Mouse (Mus musculus) limb, embryonic 13.5 days (tissue): Measurements from ENCODE around the gene Yars. TPM values are rescaled to one million over a fixed set of nuclear protein-coding genes. Genes with fewer than 3 reads are reported as not detected.

Experiments
- ATAC-seq: fragments of 200-750 bp; cut with Nextera tagmentation; 2 replicates; pipeline ENCODE4 v1.8.0; 2017; ENCODE audit warnings: low read depth, moderate number of reproducible peaks, moderate TSS enrichment; ENCODE audit not compliant: low FRiP score
- H3K27ac ChIP-seq: fragments of 300-500 bp; sonication (generic); 2 replicates; pipeline ENCODE4 v1.5.1; 2015; ENCODE audit warnings: inconsistent platforms, mild to moderate bottlenecking, moderate library complexity
- H3K27me3 ChIP-seq: fragments of 300-500 bp; sonication (generic); 2 replicates; pipeline ENCODE4 v1.6.1; 2015; ENCODE audit warnings: mild to moderate bottlenecking, inconsistent platforms
- H3K36me3 ChIP-seq: fragments of 300-500 bp; sonication (generic); 2 replicates; pipeline ENCODE4 v1.6.1; 2015; ENCODE audit warnings: inconsistent platforms, mild to moderate bottlenecking, moderate library complexity
- H3K4me1 ChIP-seq: fragments of 300-500 bp; sonication (generic); 2 replicates; pipeline ENCODE4 v1.6.1; 2015; ENCODE audit warnings: inconsistent platforms
- H3K4me2 ChIP-seq: fragments of 300-500 bp; sonication (generic); replicated peaks from 2 replicates; pipeline ENCODE4 v1.6.1; 2015; ENCODE audit warnings: inconsistent platforms, mild to moderate bottlenecking, moderate library complexity
- H3K4me3 ChIP-seq: fragments of 300-500 bp; sonication (generic); 2 replicates; pipeline ENCODE4 v1.5.1; 2015; ENCODE audit warnings: moderate library complexity, mild to moderate bottlenecking, inconsistent platforms
- H3K9ac ChIP-seq: fragments of 300-500 bp; sonication (generic); 2 replicates; pipeline ENCODE4 v1.6.1; 2015; ENCODE audit warnings: mild to moderate bottlenecking, inconsistent platforms
- H3K9me3 ChIP-seq: fragments of 300-500 bp; sonication (generic); 2 replicates; pipeline ENCODE4 v1.6.1; 2016; ENCODE audit warnings: inconsistent platforms
- WGBS: fragments of 180-500 bp; shearing (Covaris S2); methylation state at CpG from one replicate; pipeline ENCODE4 v1.1.7; 2015; 5-methylcytosine and 5-hydroxymethylcytosine counted together
- polyA plus RNA-seq: library from polyadenylated mRNA; unstranded; fragments of >200 nt; fragmentation: Nextera tagmentation; extraction: Ambion mirVana; gene quantifications from 2 replicates; pipeline ENCODE4 v1.2.1, GENCODE M21; 2015

Yars gene
- polyA plus RNA-seq, 1 experiment from 2014 or later: 80.4 TPM

DNA sequence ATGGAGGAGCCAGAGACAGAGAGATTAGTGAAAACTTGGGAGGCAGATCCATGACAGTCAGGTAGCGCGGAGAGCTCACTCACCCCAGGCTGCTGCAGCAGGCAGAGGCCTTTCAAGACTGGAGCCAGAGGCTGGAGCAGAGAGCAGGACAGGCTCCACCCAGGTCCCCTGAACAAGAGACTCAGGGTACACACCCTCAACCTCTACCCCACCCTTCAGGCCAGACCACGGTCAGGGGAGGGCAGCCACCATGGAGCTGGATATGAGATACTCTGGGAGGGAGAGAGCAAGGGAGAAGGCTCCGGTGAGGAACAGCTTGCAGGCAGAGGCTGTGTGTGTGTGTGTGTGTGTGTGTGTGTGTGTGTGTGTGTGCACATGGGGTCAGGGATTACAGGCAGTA is 76.6 kb downstream of the Yars start:
- Histone ChIP-seq H3K27ac (no peak overlapping the region), H3K4me2 (no peak overlapping the region), H3K4me3 (no peak overlapping the region), H3K27me3 (no peaks in the 10 kb centered on the region), H3K36me3 (no peaks in the 10 kb centered on the region), H3K9ac (no peak overlapping the region), H3K9me3 (no peaks in the 10 kb centered on the region), H3K4me1 (peaks cover 12% of the 10 kb centered on the region)
- no peak for ATAC-seq
- WGBS: 93% methylated on average over 4 of the region's 4 CpGs

DNA sequence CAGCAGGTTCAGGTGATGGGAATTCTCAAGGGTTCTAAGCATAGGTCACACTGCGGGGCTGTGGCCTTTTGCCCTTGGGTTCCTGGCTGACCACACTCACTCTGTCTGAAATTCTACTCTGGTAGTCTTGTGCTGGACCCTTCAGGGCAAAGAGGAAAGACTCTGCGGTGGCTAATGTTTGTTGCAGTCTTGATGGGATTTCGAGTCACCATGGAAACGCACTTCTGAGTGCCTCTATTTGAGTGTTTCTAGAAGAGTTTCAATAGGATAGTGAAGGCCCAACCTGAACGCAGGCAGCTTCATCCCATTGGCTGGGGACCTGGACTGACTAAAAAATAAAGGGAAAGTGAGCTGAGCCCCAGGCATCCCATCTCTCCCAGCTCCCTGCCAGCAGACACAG is 77.3 kb downstream of the Yars start:
- no peak overlapping the region for H3K9ac ChIP-seq
- H3K27me3 ChIP-seq: no peaks in the 10 kb centered on the region
- H3K36me3 ChIP-seq: no peaks in the 10 kb centered on the region
- WGBS: 88% methylated on average over 5 of the region's 5 CpGs
- H3K4me3 ChIP-seq: no peak overlapping the region
- peaks cover 12% of the 10 kb centered on the region for H3K4me1 ChIP-seq
- ATAC-seq: no peak
- no peaks in the 10 kb centered on the region for H3K9me3 ChIP-seq
- no peak overlapping the region for H3K4me2 ChIP-seq
- no peak overlapping the region for H3K27ac ChIP-seq

DNA sequence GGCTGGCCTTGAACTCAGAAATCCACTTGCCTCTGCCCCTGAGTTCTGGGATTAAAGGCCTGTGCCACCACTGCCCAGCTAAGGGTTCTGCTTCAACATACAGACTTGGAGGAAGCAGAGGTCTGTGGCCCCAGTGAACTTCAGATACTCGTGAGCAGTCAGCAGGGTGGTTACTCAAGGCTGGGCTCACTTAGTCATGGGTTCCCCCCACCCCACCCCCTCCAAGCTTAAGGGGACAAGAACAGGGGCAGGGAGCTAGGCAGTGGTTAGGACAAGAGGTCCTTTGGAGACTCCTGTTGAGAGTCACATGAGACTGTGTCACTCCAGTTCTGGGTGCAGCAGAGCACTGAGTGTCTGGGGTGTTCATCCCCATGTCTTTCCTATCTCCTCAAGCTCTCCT is 79.1 kb downstream of the Yars start:
- no peak for ATAC-seq
- H3K36me3 ChIP-seq: no peaks in the 10 kb centered on the region
- 55% methylated on average over 1 of the region's 1 CpGs for WGBS

More for the DNA sequence above, 79.1 kb downstream of the Yars start:
- Histone ChIP-seq H3K4me1 (peaks cover 12% of the 10 kb centered on the region), H3K9ac (no peak overlapping the region), H3K4me2 (no peak overlapping the region), H3K27ac (no peak overlapping the region), H3K9me3 (no peaks in the 10 kb centered on the region), H3K27me3 (no peaks in the 10 kb centered on the region), H3K4me3 (no peak overlapping the region)

Other genes with a start within 250 kb of the Yars start
- gene Azin2, start 227.3 kb upstream of the Yars start, polyA plus RNA-seq: 31.9 and 32.3 TPM in 2 replicates
- 215 and 216 TPM in 2 replicates for gene Ak2, start 197.8 kb upstream of the Yars start, polyA plus RNA-seq
- 8.5 and 10.2 TPM in 2 replicates for gene Rnf19b, start 131.5 kb upstream of the Yars start, polyA plus RNA-seq
- gene Tmem54, start 84.2 kb upstream of the Yars start, polyA plus RNA-seq: 5.0 and 5.6 TPM in 2 replicates
- gene Hpca, start 67.7 kb upstream of the Yars start, polyA plus RNA-seq: 1.2 and 1.3 TPM in 2 replicates
- 20.0 and 21.3 TPM in 2 replicates for gene Fndc5, start 52.8 kb upstream of the Yars start, polyA plus RNA-seq
- 25.6 and 30.1 TPM in 2 replicates for gene S100pbp, start within 50 bp of the Yars start, polyA plus RNA-seq
- 6.1 and 7.9 TPM in 2 replicates for gene C77080, start 71.6 kb downstream of the Yars start, polyA plus RNA-seq
- gene Sync, start 97.9 kb downstream of the Yars start, polyA plus RNA-seq: 3.3 TPM in 2 replicates
- gene Rbbp4, start 145.6 kb downstream of the Yars start, polyA plus RNA-seq: 491 and 502 TPM in 2 replicates
- 43.4 and 44.0 TPM in 2 replicates for gene Zbtb8os, start 145.9 kb downstream of the Yars start, polyA plus RNA-seq
- 14.6 and 14.8 TPM in 2 replicates for gene Zbtb8a, start 188.4 kb downstream of the Yars start, polyA plus RNA-seq